Mouse (Mus musculus) left cerebral cortex, adult 6 months (tissue): Measurements from ENCODE around the gene Sin3a. TPM values are rescaled to one million over a fixed set of nuclear protein-coding genes. Genes with fewer than 3 reads are reported as not detected.

Experiments used
- long read RNA-seq, 2 experiments: library from polyadenylated mRNA; unstranded; transcript quantifications; one replicate each; pipeline ENCODE4 v2.0.0; 2019 to 2020
- polyA plus RNA-seq: library from polyadenylated mRNA; unstranded; fragments of <200 nt; fragmentation: Nextera tagmentation; gene quantifications from 2 replicates; pipeline ENCODE4 v1.2.3, GENCODE M21; 2021

Gene Sin3a
- 4.5 and 13.7 TPM in 2 replicates for polyA plus RNA-seq
- long read RNA-seq, experiment 1, full-length matches to known transcripts, result 3 of 31 reads
- long read RNA-seq, experiment 1, partial matches to known transcripts, result 12 of 31 reads
- long read RNA-seq, experiment 1, other reads (novel, unspliced or antisense), result 16 of 31 reads
- long read RNA-seq, experiment 2, partial matches to known transcripts, result 3 of 5 reads
- long read RNA-seq, experiment 2, other reads (novel, unspliced or antisense), result 1 of 5 reads

GRCm38 (mm10) chr9:57071801-57072351, at the start of gene Sin3a:
Gene Sin3a (plus strand): TSS chr9:57072040.

DNA sequence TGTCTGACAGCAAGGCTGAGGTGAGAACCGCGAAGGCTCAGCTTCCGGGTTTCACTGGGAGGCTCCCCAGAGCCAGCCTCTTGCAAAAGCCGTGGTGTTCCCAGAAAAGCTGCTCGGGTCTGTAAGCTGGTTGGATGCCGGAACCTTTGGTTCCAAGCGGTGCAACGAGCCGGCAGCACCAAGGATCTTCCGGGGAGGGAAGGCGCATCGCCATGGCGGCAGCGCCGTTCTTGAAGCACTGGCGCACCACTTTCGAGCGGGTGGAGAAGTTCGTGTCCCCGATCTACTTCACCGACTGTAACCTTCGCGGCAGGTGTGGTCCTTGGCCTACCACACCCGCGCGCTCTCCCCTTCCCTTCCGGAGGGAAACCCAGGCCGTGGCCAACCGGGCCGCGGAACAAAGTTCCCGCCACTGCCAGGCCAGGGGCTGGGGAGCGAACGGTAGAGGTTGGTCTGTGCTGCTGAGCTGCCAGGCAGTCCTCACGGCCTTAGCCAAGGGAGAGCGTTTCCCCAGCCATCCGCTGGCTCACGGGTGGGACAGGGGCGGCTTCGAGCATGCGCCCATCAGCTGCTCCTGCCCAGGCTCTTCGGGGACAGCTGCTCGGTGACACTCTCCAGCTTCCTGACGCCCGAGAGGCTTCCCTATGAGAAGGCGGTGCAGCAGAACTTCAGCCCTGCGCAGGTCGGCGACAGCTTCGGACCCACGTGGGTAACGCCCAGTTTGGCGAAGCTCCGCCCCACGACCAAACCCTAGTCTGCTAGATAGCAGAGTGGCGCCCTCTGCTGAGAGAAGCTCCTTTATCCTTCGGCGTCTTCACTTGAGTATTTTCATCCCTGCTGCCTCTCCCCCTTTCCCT, 59.0 kb downstream of the Sin3a start, which contains the start of gene Man2c1:
Gene Man2c1 (plus strand): TSS at position 114 of the 857 bp plus-strand sequence.

GRCm38 (mm10) chr9:57148144-57148878, 76.5 kb downstream of the Sin3a start, which contains the start of gene Neil1:
Gene Neil1 (minus strand): TSS chr9:57148305.

GRCm38 (mm10) chr9:57158013-57158470, 86.2 kb downstream of the Sin3a start, which contains the start of gene Commd4:
Gene Commd4 (minus strand): TSS chr9:57158331.

Other genes starting within 250 kb of the Sin3a start
- 0.28 and 0.45 TPM in 2 replicates for gene Odf3l1, start 207.4 kb upstream of the Sin3a start, polyA plus RNA-seq
- gene Cspg4, start 207.0 kb upstream of the Sin3a start, polyA plus RNA-seq, result 3.9 and 4.8 TPM in 2 replicates
- gene Snx33, start 143.7 kb upstream of the Sin3a start, polyA plus RNA-seq, result 2.9 and 3.0 TPM in 2 replicates
- 84.1 and 97.0 TPM in 2 replicates for gene Imp3, start 134.6 kb upstream of the Sin3a start, polyA plus RNA-seq
- 18.7 and 19.1 TPM in 2 replicates for gene Snupn, start 121.2 kb upstream of the Sin3a start, polyA plus RNA-seq
- 4.8 and 12.3 TPM in 2 replicates for gene Ptpn9, start 77.1 kb upstream of the Sin3a start, polyA plus RNA-seq
- 17.3 and 19.7 TPM in 2 replicates for gene Man2c1, start 58.6 kb downstream of the Sin3a start, polyA plus RNA-seq
- gene Neil1, start 76.3 kb downstream of the Sin3a start, polyA plus RNA-seq, result 4.0 and 4.4 TPM in 2 replicates
- gene Commd4, start 86.3 kb downstream of the Sin3a start, polyA plus RNA-seq, result 168 and 181 TPM in 2 replicates
- not detected in 2 replicates for gene Trcg1, start 164.5 kb downstream of the Sin3a start, polyA plus RNA-seq
- gene 1700017B05Rik, start 190.6 kb downstream of the Sin3a start, polyA plus RNA-seq, result 3.9 and 4.3 TPM in 2 replicates